Mouse (Mus musculus): ENCODE data around the gene Slc4a8.

GRCm38 (mm10) chr15:100821824-100822223, 60.3 kb downstream of the Slc4a8 start:
- TF ChIP-seq CHD2 (IDR thresholded peaks at IDR 0.05; ENCODE audit: low read depth, low read length), result no peak
- no peak for TF ChIP-seq HCFC1 (IDR thresholded peaks at IDR 0.05; ENCODE audit: borderline replicate concordance, insufficient read depth, low read length)
- no peak for TF ChIP-seq ZNF384 (IDR thresholded peaks at IDR 0.05; ENCODE audit: low read depth, low read length)
- no peak for TF ChIP-seq MAFK (IDR thresholded peaks at IDR 0.05; ENCODE audit: insufficient read depth, low read depth, low read length)
- TF ChIP-seq ZC3H11A (IDR thresholded peaks at IDR 0.05; ENCODE audit: borderline replicate concordance, low read depth, low read length), result no peak

Data from ES-E14 (cell line).